Mouse (Mus musculus) CD8-positive naive resting alpha-beta T cell, adult 57 days (primary cell): ENCODE data around the gene Dennd4b. TPM values are rescaled to one million over a fixed set of nuclear protein-coding genes. Genes with fewer than 3 reads are reported as not detected.

ENCODE experiments used
- total RNA-seq: library from RNA; stranded (reverse); gene quantifications from one replicate; pipeline ENCODE4 v1.2.4, GENCODE M21; 2023

Dennd4b gene
- 73.2 TPM for total RNA-seq

GRCm38 (mm10) chr3:90265034-90265931, at the start of gene Dennd4b:
Gene Dennd4b, plus strand, starts transcription at chr3:90265185.

DNA sequence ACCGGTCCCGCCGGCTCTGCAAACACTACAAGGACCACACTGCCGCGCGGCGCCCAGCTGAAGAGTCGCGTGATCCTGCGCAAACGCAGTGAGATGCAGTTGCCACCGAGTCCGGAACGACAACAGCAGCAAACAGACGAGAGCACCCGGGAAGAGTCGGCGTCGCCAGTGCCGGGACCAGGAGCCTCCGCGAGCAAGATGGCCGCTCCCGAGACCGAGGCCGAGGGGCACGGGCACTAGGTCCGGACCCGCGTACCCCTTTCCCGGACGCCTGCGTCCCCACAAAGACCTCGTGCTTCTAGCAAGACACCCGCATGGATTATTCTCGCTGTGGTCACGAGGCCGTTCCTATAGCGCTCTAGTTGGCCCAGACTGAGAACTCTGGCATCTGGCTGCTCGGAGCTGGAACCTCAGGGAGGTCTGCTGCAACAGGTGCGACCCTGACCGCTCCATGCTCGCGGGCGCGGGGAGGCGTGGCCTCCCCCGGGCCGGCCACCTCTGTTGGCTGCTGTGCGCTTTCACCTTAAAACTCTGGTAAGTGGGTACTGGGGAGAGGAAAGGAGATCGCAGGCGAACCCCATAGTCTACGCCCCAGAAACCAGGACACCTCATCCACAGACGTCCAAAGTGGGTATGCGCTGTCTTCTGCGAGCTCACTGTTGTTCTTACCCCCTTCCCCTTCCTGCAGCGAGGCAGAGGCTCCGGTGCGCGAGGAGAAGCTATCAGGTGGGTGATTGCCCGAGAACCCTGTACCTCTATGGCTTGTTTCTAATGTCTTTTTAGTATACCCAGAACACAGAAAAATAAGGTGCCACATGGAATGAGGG, 33.3 kb upstream of the Dennd4b start, which contains the start of gene Jtb:
Gene Jtb (plus strand): TSS at position 91 of the 827 bp plus-strand sequence.

GRCm38 (mm10) chr3:90242984-90243775, 21.8 kb upstream of the Dennd4b start, which contains the start of gene Creb3l4:
Gene Creb3l4, minus strand, starts transcription at chr3:90243512.

DNA sequence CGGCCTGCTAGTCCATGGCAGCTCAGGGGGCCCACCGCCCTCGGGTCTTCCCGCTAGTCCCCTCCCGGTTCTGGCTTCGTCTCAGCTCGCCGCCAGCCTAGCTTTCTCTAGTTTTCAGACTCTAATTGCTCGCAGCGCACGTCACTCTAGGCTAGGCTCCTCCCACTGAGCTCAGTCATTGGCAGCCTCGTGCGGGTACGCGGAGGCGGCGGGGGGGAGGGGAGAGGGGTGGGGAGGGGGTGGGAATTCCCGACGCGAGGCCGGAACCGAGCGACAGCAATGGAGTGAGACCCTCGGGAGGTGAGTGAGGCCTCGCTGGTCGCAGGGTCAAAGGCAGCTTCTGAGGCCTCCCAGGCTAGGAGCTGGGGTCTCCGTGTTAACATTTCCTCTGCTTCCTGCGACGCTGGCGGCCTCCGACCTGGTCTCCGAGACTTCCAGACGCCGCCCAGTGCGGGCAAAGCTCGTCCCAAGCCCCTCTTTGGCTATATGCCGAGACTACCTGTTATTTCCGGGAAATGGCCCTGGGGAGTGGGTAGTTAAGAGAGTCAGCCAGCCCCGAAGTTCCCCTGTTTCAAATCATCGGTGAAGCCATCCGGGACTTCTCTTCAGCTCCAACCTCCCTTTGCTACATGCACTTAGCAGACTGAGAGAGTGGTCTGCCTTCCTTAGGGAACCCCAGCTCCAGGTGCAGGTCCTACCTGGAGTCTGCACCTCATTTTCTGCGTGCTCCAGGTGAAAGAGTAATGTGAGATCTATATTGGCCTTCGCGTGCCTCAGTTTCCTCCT, 16.8 kb upstream of the Dennd4b start, which contains the start of gene Slc39a1:
Gene Slc39a1 (plus strand): TSS at position 213 of the 786 bp plus-strand sequence.

DNA sequence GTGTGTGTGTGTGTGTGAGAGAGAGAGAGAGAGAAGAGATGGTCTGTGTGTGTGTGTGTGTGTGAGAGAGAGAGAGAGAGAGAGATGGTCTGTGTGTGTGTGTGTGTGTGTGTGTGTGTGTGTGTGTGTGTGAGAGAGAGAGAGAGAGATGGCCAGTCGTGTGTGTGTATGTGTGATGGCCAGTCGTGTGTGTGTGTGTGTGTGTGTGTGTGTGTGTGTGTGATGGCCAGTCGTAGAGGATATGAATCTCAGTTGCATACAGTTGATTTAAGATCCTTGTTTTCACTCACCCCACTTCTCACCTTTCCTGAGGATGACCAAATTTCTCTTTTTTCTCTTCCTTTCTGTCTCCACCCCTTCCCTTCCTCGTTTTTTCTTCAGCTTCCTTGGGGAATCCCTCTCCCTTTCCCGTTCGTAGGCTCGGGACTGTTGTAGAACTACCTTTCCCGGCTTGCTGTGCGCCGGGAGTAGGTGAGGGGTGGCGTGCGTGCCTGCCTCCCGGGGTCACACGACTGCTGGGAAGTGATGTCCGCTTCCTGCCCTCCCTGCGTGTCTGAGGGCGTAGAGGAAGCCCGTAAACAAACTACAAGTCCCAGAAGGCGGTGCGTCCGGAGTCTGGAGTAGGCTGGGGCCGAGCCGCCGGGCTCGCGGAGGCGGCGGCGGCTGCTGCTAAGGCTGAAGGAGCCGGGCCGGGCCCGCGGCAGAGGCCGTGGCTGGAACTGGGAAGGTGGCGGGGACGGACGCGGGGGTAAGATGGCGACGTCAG, 11.1 kb upstream of the Dennd4b start, which contains the start of gene Crtc2:
Gene Crtc2 (plus strand): TSS at position 511 of the 766 bp plus-strand sequence.

DNA sequence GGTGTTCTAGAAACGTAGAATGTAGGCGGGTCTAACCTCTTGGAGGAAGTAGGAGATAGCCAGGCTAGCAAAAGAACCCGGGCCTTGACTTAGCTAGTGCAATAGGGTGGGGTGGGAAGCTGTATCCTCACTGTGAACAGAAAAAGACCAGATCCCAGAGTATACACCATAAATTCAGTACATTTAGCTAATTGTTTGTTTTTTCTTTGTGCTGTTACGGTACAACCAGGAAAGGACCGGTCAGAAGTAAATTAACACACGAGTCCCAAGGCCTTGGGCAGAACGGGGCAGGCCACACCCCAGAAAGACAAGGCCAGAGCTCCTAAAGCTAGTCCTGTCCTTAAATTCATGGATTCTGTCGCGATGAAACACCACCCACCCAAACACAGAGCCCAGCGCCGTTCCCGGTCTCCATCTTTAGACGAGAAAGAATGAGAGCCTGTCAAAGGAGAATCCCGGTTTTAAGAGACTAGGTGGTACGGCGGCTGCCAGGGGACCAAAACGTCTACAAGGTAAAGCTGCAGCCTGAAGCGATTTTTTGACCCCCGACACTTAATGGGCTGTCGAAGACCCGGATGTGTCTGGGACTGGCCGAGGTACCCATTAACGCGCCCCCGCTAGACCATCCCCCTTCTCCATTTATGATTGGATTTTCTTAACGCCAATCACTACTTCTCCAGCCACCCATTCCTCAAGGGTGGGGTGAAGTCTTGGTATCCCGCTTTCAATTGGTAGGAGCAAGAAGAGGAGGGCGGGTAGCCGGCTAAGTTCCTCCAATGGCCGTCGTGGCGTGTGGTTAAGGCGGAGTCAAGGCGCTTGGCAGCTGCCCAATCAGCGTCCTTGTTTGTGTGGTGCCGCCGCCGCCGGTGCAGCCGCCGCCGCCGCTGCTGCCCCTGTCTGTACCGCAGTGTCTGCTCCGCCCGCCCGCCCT, 27.6 kb downstream of the Dennd4b start, which contains the start of gene Gatad2b:
Gene Gatad2b (plus strand): TSS at position 834 of the 931 bp plus-strand sequence.

Other genes with a start within 250 kb of the Dennd4b start
- 90.4 TPM for gene 4933434E20Rik, start 213.5 kb upstream of the Dennd4b start, total RNA-seq
- gene Ubap2l, start 212.6 kb upstream of the Dennd4b start, total RNA-seq, result 289 TPM
- 536 TPM for gene Tpm3, start 192.5 kb upstream of the Dennd4b start, total RNA-seq
- 1.1 TPM for gene Nup210l, start 161.1 kb upstream of the Dennd4b start, total RNA-seq
- gene Rps27, start 51.5 kb upstream of the Dennd4b start, total RNA-seq, result 12,553 TPM
- gene Rab13, start 51.5 kb upstream of the Dennd4b start, total RNA-seq, result not detected
- gene Jtb, start 33.6 kb upstream of the Dennd4b start, total RNA-seq, result 63.0 TPM
- gene Creb3l4, start 21.7 kb upstream of the Dennd4b start, total RNA-seq, result not detected
- gene Slc39a1, start 17.0 kb upstream of the Dennd4b start, total RNA-seq, result 17.2 TPM
- 97.9 TPM for gene Crtc2, start 11.0 kb upstream of the Dennd4b start, total RNA-seq
- gene Gatad2b, start 28.0 kb downstream of the Dennd4b start, total RNA-seq, result 128 TPM
- 0.92 TPM for gene Slc27a3, start 124.8 kb downstream of the Dennd4b start, total RNA-seq
- 46.2 TPM for gene Ints3, start 168.4 kb downstream of the Dennd4b start, total RNA-seq
- gene Npr1, start 200.7 kb downstream of the Dennd4b start, total RNA-seq, result not detected
- 87.3 TPM for gene Ilf2, start 210.9 kb downstream of the Dennd4b start, total RNA-seq
- gene Snapin, start 225.8 kb downstream of the Dennd4b start, total RNA-seq, result 39.5 TPM
- 191 TPM for gene Chtop, start 244.3 kb downstream of the Dennd4b start, total RNA-seq
- 3.9 TPM for gene S100a1, start 249.2 kb downstream of the Dennd4b start, total RNA-seq
- gene S100a13, start 249.2 kb downstream of the Dennd4b start, total RNA-seq, result 23.9 TPM